Mouse (Mus musculus): ENCODE results near the gene Fam57a. TPM values are rescaled to one million over a fixed set of nuclear protein-coding genes. Genes with fewer than 3 reads are reported as not detected.

Fam57a gene
- polyA plus RNA-seq, 1 experiment from 2014 or later: 31.0 TPM

DNA sequence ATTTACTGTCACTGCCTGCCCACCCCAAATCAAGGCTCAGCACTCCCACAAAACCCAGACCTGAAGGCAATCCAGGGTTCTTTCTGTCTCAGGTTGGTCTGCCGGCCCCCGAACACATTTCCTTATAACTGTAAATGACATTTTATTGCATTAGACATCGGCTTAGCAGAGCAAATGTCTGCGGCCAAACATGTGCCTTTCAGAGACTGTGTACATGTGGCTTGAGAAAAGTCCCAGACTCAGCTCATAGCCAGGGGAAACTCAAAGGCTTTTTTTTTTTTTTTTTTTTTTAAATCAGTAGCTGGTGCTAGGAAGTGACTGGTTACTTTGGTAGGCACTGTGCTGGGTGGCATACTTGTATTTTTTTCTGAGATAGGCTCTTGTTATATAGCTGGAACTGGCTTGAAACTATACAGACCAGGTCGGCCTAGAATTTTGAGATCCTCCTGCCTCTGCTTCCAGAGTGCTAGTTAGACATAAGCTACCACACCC, 36.6 kb downstream of the Fam57a start:
- Histone ChIP-seq H3K27ac (replicated peaks; ENCODE audit: low read depth, low read length) (no peak overlapping the region), H3K27me3 (ENCODE audit: control insufficient read depth, insufficient read depth, low read length) (no peaks in the 10 kb centered on the region), H3K4me1 (ENCODE audit: control insufficient read depth, insufficient read depth, low read length) (no peaks in the 10 kb centered on the region), H3K4me2 (ENCODE audit: low read depth, low read length) (peak overlapping the region; percentile 67), H3K9me3 (replicated peaks; ENCODE audit: control insufficient read depth, low read length) (no peaks in the 10 kb centered on the region), H3K9ac (replicated peaks; ENCODE audit: low read length) (peak overlapping the region; percentile 95; the same call in 1 of the 2 replicates), H3K4me3 (ENCODE audit: low read depth, low read length) (peak overlapping the region; percentile 79), H3K36me3 (replicated peaks; ENCODE audit: control insufficient read depth, insufficient read depth, low read depth, low read length) (peaks cover 8% of the 10 kb centered on the region)
- ATAC-seq (replicated peaks; ENCODE audit: insufficient number of reproducible peaks, low FRiP score, low TSS enrichment, low read depth): no peak
- WGBS: 91% methylated on average over 5 of the region's 5 CpGs
- DNase-seq (ENCODE audit: low spot score): no peak

DNA sequence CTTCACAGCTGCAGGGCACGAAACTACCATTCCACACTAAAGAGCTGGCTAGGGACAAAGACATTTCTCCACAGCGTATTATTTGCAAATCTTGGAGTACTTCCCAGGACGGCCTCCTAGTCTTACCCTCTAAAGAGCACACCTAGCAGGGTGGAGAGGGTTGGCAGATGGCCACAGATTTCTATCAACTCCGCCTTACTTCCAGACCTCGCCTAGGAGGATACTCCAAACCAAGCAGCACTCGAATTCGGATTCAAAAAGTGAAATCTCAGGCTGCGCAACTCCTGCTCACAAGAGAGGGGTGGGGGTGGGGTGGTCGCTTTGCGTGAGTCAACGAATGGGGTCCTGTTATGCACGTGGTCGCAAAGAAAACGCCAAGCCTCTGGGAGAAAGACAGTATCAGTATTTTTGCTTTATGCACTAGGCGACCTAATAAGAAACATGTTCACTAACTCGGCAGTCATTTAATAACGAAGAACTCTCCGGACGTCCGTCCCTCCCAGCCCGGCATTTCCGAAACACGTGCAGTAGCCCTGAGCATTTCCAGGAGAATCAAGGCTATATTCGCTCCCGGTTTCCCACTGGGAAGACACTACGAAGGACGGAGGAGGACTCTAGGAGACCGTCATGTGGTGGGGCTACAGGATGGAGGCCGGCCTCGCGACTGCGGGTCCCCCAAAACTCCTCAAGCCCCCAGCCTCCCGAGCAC, 37.4 kb downstream of the Fam57a start:
- peak; percentile 57 for DNase-seq (ENCODE audit: low spot score)
- ATAC-seq (replicated peaks; ENCODE audit: insufficient number of reproducible peaks, low FRiP score, low TSS enrichment, low read depth): peak; percentile 15; the same call in 1 of the 2 replicates

DNA sequence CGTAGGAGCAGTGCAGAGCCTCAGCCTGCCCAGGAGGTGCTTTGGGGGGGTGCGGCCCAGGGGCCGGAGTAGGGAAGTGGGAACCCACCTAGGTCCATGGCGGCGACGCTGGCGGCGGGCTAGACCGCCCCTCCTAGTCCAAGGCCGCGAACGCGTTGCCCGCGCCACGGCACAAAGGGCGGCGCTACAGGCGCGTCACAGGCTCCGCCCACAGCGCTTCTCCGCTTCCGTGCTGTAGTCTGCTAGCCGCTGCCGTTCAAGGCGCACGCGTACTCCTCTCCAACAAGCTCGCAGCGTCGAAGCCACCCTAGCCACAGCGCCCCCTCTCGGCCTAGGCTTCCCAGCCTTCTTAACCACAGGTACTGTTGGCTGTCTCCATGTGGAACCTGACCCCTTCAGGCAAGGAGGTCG, 37.9 kb downstream of the Fam57a start, which contains the start of the genes Dbil5 and Gemin4:
Gene Dbil5, plus strand, starts transcription at position 219 of the 411 bp plus-strand sequence.
Gene Gemin4, minus strand, starts transcription at position 275 of the 411 bp plus-strand sequence.
- WGBS: 0% methylated on average over 34 of the region's 35 CpGs
- Histone ChIP-seq H3K27ac (replicated peaks; ENCODE audit: low read depth, low read length) (peak within 1 kb of the TSS; percentile 82), H3K4me3 (ENCODE audit: low read depth, low read length) (peak within 1 kb of the TSS; percentile 79), H3K4me1 (ENCODE audit: control insufficient read depth, insufficient read depth, low read length) (no peaks in the 10 kb centered on the region), H3K36me3 (replicated peaks; ENCODE audit: control insufficient read depth, insufficient read depth, low read depth, low read length) (peaks cover 8% of the 10 kb centered on the region), H3K27me3 (ENCODE audit: control insufficient read depth, insufficient read depth, low read length) (no peaks in the 10 kb centered on the region), H3K9ac (replicated peaks; ENCODE audit: low read length) (peak within 1 kb of the TSS; percentile 95), H3K9me3 (replicated peaks; ENCODE audit: control insufficient read depth, low read length) (no peaks in the 10 kb centered on the region), H3K4me2 (ENCODE audit: low read depth, low read length) (peak within 1 kb of the TSS; percentile 67)
- DNase-seq (ENCODE audit: low spot score) (peak; percentile 99), ATAC-seq (replicated peaks; ENCODE audit: insufficient number of reproducible peaks, low FRiP score, low TSS enrichment, low read depth) (peak; percentile 96)

More for the DNA sequence above, 37.4 kb downstream of the Fam57a start:
- Histone ChIP-seq H3K36me3 (replicated peaks; ENCODE audit: control insufficient read depth, insufficient read depth, low read depth, low read length) (peaks cover 8% of the 10 kb centered on the region), H3K9me3 (replicated peaks; ENCODE audit: control insufficient read depth, low read length) (no peaks in the 10 kb centered on the region), H3K27ac (replicated peaks; ENCODE audit: low read depth, low read length) (peak overlapping the region; percentile 82), H3K27me3 (ENCODE audit: control insufficient read depth, insufficient read depth, low read length) (no peaks in the 10 kb centered on the region), H3K9ac (replicated peaks; ENCODE audit: low read length) (peak overlapping the region; percentile 95), H3K4me1 (ENCODE audit: control insufficient read depth, insufficient read depth, low read length) (no peaks in the 10 kb centered on the region), H3K4me3 (ENCODE audit: low read depth, low read length) (peak overlapping the region; percentile 79), H3K4me2 (ENCODE audit: low read depth, low read length) (peak overlapping the region; percentile 67)
- 5% methylated on average over 33 of the region's 33 CpGs for WGBS

DNA sequence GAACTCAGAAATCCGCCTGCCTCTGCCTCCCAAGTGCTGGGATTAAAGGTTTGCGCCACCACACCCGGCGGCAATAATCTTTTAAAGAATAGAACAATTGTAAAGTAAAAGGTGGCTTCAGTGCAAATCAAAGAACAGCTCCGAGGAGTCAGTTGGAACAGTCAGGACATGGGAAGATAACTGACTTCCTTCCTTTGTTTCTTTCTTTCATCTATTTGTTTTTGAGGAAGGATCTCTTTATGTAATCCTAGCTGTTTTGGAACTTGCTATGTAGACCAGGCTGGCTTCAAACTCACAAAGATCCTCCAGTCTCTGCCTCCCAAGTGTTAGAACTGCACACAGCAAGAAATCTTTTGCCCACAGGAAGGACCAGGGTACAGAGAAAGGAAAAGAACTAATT, 45.2 kb downstream of the Fam57a start:
- ATAC-seq (replicated peaks; ENCODE audit: insufficient number of reproducible peaks, low FRiP score, low TSS enrichment, low read depth): no peak
- Histone ChIP-seq H3K4me2 (ENCODE audit: low read depth, low read length) (no peak overlapping the region), H3K4me3 (ENCODE audit: low read depth, low read length) (no peak overlapping the region), H3K27me3 (ENCODE audit: control insufficient read depth, insufficient read depth, low read length) (no peaks in the 10 kb centered on the region), H3K9ac (replicated peaks; ENCODE audit: low read length) (no peak overlapping the region), H3K9me3 (replicated peaks; ENCODE audit: control insufficient read depth, low read length) (no peaks in the 10 kb centered on the region), H3K27ac (replicated peaks; ENCODE audit: low read depth, low read length) (no peak overlapping the region), H3K4me1 (ENCODE audit: control insufficient read depth, insufficient read depth, low read length) (no peaks in the 10 kb centered on the region), H3K36me3 (replicated peaks; ENCODE audit: control insufficient read depth, insufficient read depth, low read depth, low read length) (no peaks in the 10 kb centered on the region; the same call in 1 of the 2 replicates)
- DNase-seq (ENCODE audit: low spot score): no peak
- 91% methylated on average over 5 of the region's 5 CpGs for WGBS

- Histone ChIP-seq H3K9ac (replicated peaks; ENCODE audit: low read length) (no peak overlapping the region), H3K27me3 (ENCODE audit: control insufficient read depth, insufficient read depth, low read length) (no peaks in the 10 kb centered on the region), H3K4me1 (ENCODE audit: control insufficient read depth, insufficient read depth, low read length) (no peaks in the 10 kb centered on the region), H3K4me3 (ENCODE audit: low read depth, low read length) (no peak overlapping the region), H3K27ac (replicated peaks; ENCODE audit: low read depth, low read length) (no peak overlapping the region), H3K36me3 (replicated peaks; ENCODE audit: control insufficient read depth, insufficient read depth, low read depth, low read length) (no peaks in the 10 kb centered on the region; the same call in 1 of the 2 replicates), H3K4me2 (ENCODE audit: low read depth, low read length) (no peak overlapping the region), H3K9me3 (replicated peaks; ENCODE audit: control insufficient read depth, low read length) (no peaks in the 10 kb centered on the region)
- DNase-seq (ENCODE audit: low spot score): no peak
- ATAC-seq (replicated peaks; ENCODE audit: insufficient number of reproducible peaks, low FRiP score, low TSS enrichment, low read depth): no peak
Observed at GRCm38 (mm10) chr11:76225051-76225450, 45.6 kb downstream of the Fam57a start.

GRCm38 (mm10) chr11:76236136-76236535, 56.7 kb downstream of the Fam57a start:
- Histone ChIP-seq H3K4me2 (ENCODE audit: low read depth, low read length) (no peak overlapping the region), H3K4me1 (ENCODE audit: control insufficient read depth, insufficient read depth, low read length) (no peaks in the 10 kb centered on the region), H3K27ac (replicated peaks; ENCODE audit: low read depth, low read length) (no peak overlapping the region), H3K27me3 (ENCODE audit: control insufficient read depth, insufficient read depth, low read length) (no peaks in the 10 kb centered on the region), H3K9ac (replicated peaks; ENCODE audit: low read length) (no peak overlapping the region), H3K36me3 (replicated peaks; ENCODE audit: control insufficient read depth, insufficient read depth, low read depth, low read length) (no peaks in the 10 kb centered on the region; the same call in none of the 2 replicates), H3K4me3 (ENCODE audit: low read depth, low read length) (no peak overlapping the region), H3K9me3 (replicated peaks; ENCODE audit: control insufficient read depth, low read length) (no peaks in the 10 kb centered on the region)
- 94% methylated on average over 3 of the region's 3 CpGs for WGBS
- ATAC-seq (replicated peaks; ENCODE audit: insufficient number of reproducible peaks, low FRiP score, low TSS enrichment, low read depth): no peak
- DNase-seq (ENCODE audit: low spot score): no peak

DNA sequence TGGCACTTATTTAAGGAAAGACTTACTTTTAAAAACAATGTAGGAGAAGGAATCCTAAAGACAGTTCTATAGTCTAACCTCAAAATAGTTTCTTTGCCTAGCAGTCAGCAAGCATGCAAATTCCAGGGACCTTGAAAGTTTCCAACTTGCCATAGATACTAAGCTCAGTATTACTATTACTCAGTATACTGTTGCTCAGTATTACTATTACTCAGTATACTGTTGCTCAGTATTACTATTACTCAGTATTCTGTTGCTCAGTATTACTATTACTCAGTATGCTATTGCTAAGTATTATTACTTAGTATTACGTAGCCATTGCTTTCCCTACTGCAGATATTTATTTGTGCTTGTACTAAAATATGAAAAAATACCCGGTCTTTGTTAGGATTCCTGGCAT, 60.3 kb downstream of the Fam57a start:
- 98% methylated on average over 2 of the region's 2 CpGs for WGBS
- H3K9ac ChIP-seq (replicated peaks; ENCODE audit: low read length): no peak overlapping the region
- H3K4me2 ChIP-seq (ENCODE audit: low read depth, low read length): no peak overlapping the region
- no peaks in the 10 kb centered on the region for H3K9me3 ChIP-seq (replicated peaks; ENCODE audit: control insufficient read depth, low read length)
- no peak for ATAC-seq (replicated peaks; ENCODE audit: insufficient number of reproducible peaks, low FRiP score, low TSS enrichment, low read depth)
- H3K4me3 ChIP-seq (ENCODE audit: low read depth, low read length): no peak overlapping the region
- H3K36me3 ChIP-seq (replicated peaks; ENCODE audit: control insufficient read depth, insufficient read depth, low read depth, low read length): no peaks in the 10 kb centered on the region; the same call in 1 of the 2 replicates
- no peak for DNase-seq (ENCODE audit: low spot score)
- H3K27ac ChIP-seq (replicated peaks; ENCODE audit: low read depth, low read length): no peak overlapping the region
- H3K27me3 ChIP-seq (ENCODE audit: control insufficient read depth, insufficient read depth, low read length): no peaks in the 10 kb centered on the region
- H3K4me1 ChIP-seq (ENCODE audit: control insufficient read depth, insufficient read depth, low read length): no peaks in the 10 kb centered on the region
